Mouse (Mus musculus): Measurements from ENCODE around the gene Prkar1a. TPM values are rescaled to one million over a fixed set of nuclear protein-coding genes. Genes with fewer than 3 reads are reported as not detected.

Gene Prkar1a
- 406 TPM for polyA plus RNA-seq (2012; fragmentation: generic; extraction: Trizol)

DNA sequence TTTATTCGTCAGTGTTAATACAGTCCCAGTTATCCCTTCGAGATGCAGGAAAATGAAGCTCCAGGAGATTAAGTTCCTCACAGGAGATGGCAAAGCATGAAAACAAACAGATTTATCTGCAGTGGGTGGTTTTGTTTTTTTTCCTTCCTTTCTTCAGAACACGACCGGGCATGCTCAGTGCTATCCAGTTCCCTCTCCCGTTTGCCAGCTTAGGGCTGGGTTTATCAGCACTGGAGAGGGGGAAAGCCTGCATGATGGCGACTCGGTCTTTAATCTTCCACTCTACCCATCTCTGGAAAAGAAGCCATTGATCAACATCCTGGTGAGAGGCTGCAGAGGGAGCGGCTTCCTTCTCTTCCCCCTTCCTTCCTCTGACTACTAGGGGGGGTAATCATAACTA lies at the start of gene Prkar1a:
Gene Prkar1a, plus strand, starts transcription at position 200 of the 400 bp plus-strand sequence.
- no peak for TF ChIP-seq USF1 (IDR thresholded peaks at IDR 0.05; ENCODE audit: low read depth)
- TF ChIP-seq MAX (IDR thresholded peaks at IDR 0.05; ENCODE audit: low read depth): no peak
- no peak for TF ChIP-seq TCF3 (IDR thresholded peaks at IDR 0.05; ENCODE audit: insufficient read length, low read depth)
- TF ChIP-seq REST (IDR thresholded peaks at IDR 0.05; ENCODE audit: insufficient read depth, insufficient read length): no peak
- TF ChIP-seq SRF (IDR thresholded peaks at IDR 0.05; ENCODE audit: control insufficient read depth, insufficient read length, low read depth): no peak
- TF ChIP-seq MYOD1 (IDR thresholded peaks at IDR 0.05; ENCODE audit: control insufficient read depth in 1 of 3, insufficient read length in 2 of 3, low read depth in 2 of 3): no peak
- TF ChIP-seq E2F4 (IDR thresholded peaks at IDR 0.05; ENCODE audit: insufficient read depth): no peak
- TF ChIP-seq POLR2A (IDR thresholded peaks at IDR 0.05; ENCODE audit: insufficient read length, low read depth): no peak
- no peak for TF ChIP-seq CEBPB (IDR thresholded peaks at IDR 0.05; ENCODE audit: insufficient read depth, poor library complexity, severe bottlenecking)
- TF ChIP-seq MYOG (IDR thresholded peaks at IDR 0.05; ENCODE audit: control insufficient read depth in 1 of 3, insufficient read depth in 1 of 3, insufficient read length in 2 of 3, low read depth in 2 of 3): no peak
- no peak for TF ChIP-seq TCF12 (IDR thresholded peaks at IDR 0.05; ENCODE audit: insufficient read depth, poor library complexity, severe bottlenecking)
- TF ChIP-seq POLR2AphosphoS2 (IDR thresholded peaks at IDR 0.05; ENCODE audit: insufficient read length, low read depth): no peak
- peaks cover 33% of the 10 kb centered on the region for H3K79me2 ChIP-seq (ENCODE audit: control insufficient read depth, insufficient read depth)
- peak within 1 kb of the TSS; percentile 81 for H3K4me3 ChIP-seq
- H3K36me3 ChIP-seq (ENCODE audit: control insufficient read depth, insufficient read depth): peaks cover 4% of the 10 kb centered on the region
- H3K27me3 ChIP-seq (ENCODE audit: control insufficient read depth, insufficient read depth, insufficient read length): no peaks in the 10 kb centered on the region
- peak within 1 kb of the TSS; percentile 96 for H3ac ChIP-seq (ENCODE audit: control insufficient read depth, insufficient read length)
- H3K4me2 ChIP-seq (ENCODE audit: low read depth): peak within 1 kb of the TSS; percentile 64

- H3ac ChIP-seq (ENCODE audit: control insufficient read depth, insufficient read length): no peak overlapping the region
- H3K4me3 ChIP-seq: no peak overlapping the region
- TF ChIP-seq CEBPB (IDR thresholded peaks at IDR 0.05; ENCODE audit: insufficient read depth, poor library complexity, severe bottlenecking) (no peak), USF1 (IDR thresholded peaks at IDR 0.05; ENCODE audit: low read depth) (no peak), SRF (IDR thresholded peaks at IDR 0.05; ENCODE audit: control insufficient read depth, insufficient read length, low read depth) (no peak), MYOG (IDR thresholded peaks at IDR 0.05; ENCODE audit: control insufficient read depth in 1 of 3, insufficient read depth in 1 of 3, insufficient read length in 2 of 3, low read depth in 2 of 3) (no peak), POLR2A (IDR thresholded peaks at IDR 0.05; ENCODE audit: insufficient read length, low read depth) (no peak), TCF3 (IDR thresholded peaks at IDR 0.05; ENCODE audit: insufficient read length, low read depth) (no peak), TCF12 (IDR thresholded peaks at IDR 0.05; ENCODE audit: insufficient read depth, poor library complexity, severe bottlenecking) (no peak), REST (IDR thresholded peaks at IDR 0.05; ENCODE audit: insufficient read depth, insufficient read length) (no peak), E2F4 (IDR thresholded peaks at IDR 0.05; ENCODE audit: insufficient read depth) (no peak)
- H3K4me2 ChIP-seq (ENCODE audit: low read depth): peak overlapping the region; percentile 12
- no peaks in the 10 kb centered on the region for H3K27me3 ChIP-seq (ENCODE audit: control insufficient read depth, insufficient read depth, insufficient read length)
- peaks cover 21% of the 10 kb centered on the region for H3K36me3 ChIP-seq (ENCODE audit: control insufficient read depth, insufficient read depth)
- H3K79me2 ChIP-seq (ENCODE audit: control insufficient read depth, insufficient read depth): peaks cover 56% of the 10 kb centered on the region
Measured at GRCm38 (mm10) chr11:109607600-109607999, 41.6 kb upstream of the Prkar1a start.

- TF ChIP-seq TCF12 (IDR thresholded peaks at IDR 0.05; ENCODE audit: insufficient read depth, poor library complexity, severe bottlenecking) (no peak), TCF3 (IDR thresholded peaks at IDR 0.05; ENCODE audit: insufficient read length, low read depth) (no peak), MYOG (IDR thresholded peaks at IDR 0.05; ENCODE audit: control insufficient read depth in 1 of 3, insufficient read depth in 1 of 3, insufficient read length in 2 of 3, low read depth in 2 of 3) (no peak), REST (IDR thresholded peaks at IDR 0.05; ENCODE audit: insufficient read depth, insufficient read length) (no peak), USF1 (IDR thresholded peaks at IDR 0.05; ENCODE audit: low read depth) (no peak), CEBPB (IDR thresholded peaks at IDR 0.05; ENCODE audit: insufficient read depth, poor library complexity, severe bottlenecking) (no peak), SRF (IDR thresholded peaks at IDR 0.05; ENCODE audit: control insufficient read depth, insufficient read length, low read depth) (no peak), MAX (IDR thresholded peaks at IDR 0.05; ENCODE audit: low read depth) (no peak), POLR2A (IDR thresholded peaks at IDR 0.05; ENCODE audit: insufficient read length, low read depth) (no peak), MYOD1 (IDR thresholded peaks at IDR 0.05; ENCODE audit: control insufficient read depth in 1 of 3, insufficient read length in 2 of 3, low read depth in 2 of 3) (no peak), E2F4 (IDR thresholded peaks at IDR 0.05; ENCODE audit: insufficient read depth) (no peak), POLR2AphosphoS2 (IDR thresholded peaks at IDR 0.05; ENCODE audit: insufficient read length, low read depth) (no peak)
- no peak overlapping the region for H3ac ChIP-seq (ENCODE audit: control insufficient read depth, insufficient read length)
- peak overlapping the region; percentile 85 for H3K4me3 ChIP-seq
- H3K79me2 ChIP-seq (ENCODE audit: control insufficient read depth, insufficient read depth): peaks cover 56% of the 10 kb centered on the region
- peak overlapping the region; percentile 82 for H3K4me2 ChIP-seq (ENCODE audit: low read depth)
- peaks cover 7% of the 10 kb centered on the region for H3K36me3 ChIP-seq (ENCODE audit: control insufficient read depth, insufficient read depth)
- no peaks in the 10 kb centered on the region for H3K27me3 ChIP-seq (ENCODE audit: control insufficient read depth, insufficient read depth, insufficient read length)
Measured at GRCm38 (mm10) chr11:109608976-109609625, 40.1 kb upstream of the Prkar1a start.

DNA sequence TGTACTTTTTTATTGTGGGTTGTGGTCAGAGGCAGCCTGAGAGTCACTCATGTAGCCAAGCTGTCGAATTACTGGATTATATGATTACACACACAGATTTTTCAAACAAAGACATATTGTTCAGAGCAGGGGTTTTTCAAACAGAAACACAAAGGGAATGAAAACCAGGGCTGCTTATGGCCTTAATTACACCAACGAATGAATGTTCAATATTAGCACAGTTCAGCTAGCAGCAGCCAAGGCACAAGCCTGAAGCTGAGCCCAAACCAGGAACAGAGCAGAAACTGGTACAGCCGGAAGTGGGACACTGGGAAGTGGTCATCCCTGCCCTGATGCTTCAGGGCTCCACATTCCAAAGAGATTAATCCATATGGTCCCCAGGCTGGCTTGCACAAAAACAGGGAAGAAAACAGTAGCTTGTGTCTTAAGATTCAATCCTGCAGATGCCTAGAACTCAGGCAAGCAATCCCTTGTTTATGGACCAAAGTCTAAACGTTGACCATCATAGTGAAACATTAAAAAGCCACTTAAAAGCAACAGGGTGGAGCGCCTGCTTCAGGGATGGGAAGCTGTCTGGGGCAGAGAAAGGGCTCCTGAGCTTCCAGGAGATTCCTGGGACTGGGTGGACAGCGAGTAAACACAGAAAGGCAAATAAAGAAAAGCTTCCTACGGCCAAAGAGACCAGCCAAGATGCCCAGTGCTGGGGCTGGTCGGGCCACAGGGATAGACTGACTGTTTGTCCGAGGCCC lies 39.0 kb upstream of the Prkar1a start:
- Histone ChIP-seq H3K36me3 (ENCODE audit: control insufficient read depth, insufficient read depth) (no peaks in the 10 kb centered on the region), H3ac (ENCODE audit: control insufficient read depth, insufficient read length) (peak overlapping the region; percentile 45), H3K79me2 (ENCODE audit: control insufficient read depth, insufficient read depth) (peaks cover 56% of the 10 kb centered on the region), H3K4me3 (peak overlapping the region; percentile 85), H3K4me2 (ENCODE audit: low read depth) (peak overlapping the region; percentile 82), H3K27me3 (ENCODE audit: control insufficient read depth, insufficient read depth, insufficient read length) (no peaks in the 10 kb centered on the region)
- TF ChIP-seq POLR2A (IDR thresholded peaks at IDR 0.05; ENCODE audit: insufficient read length, low read depth) (peak; percentile 16), MAX (IDR thresholded peaks at IDR 0.05; ENCODE audit: low read depth) (no peak)
